Mouse (Mus musculus): Measurements from ENCODE around the gene Zdhhc7. TPM values are rescaled to one million over a fixed set of nuclear protein-coding genes. Genes with fewer than 3 reads are reported as not detected.

Gene Zdhhc7
- 34.7 and 39.3 TPM in 2 replicates for polyA plus RNA-seq (2012; rRNA removed)

GRCm38 (mm10) chr8:120101068-120101972 lies at the start of gene Zdhhc7:
TSS of gene Zdhhc7 (minus strand) at chr8:120101482.
- H3K27me3 ChIP-seq (ENCODE audit: control insufficient read depth, insufficient read depth, low read length), result no peaks in the 10 kb centered on the region
- H3K4me3 ChIP-seq (replicated peaks; ENCODE audit: insufficient read depth, low read depth, low read length), result peak within 1 kb of the TSS; percentile 94
- TF ChIP-seq POLR2A (IDR thresholded peaks at IDR 0.05; ENCODE audit: borderline replicate concordance, insufficient read depth, low read length) (peak; percentile 69; the same call in 1 of the 2 replicates), CTCF (IDR thresholded peaks at IDR 0.05; ENCODE audit: borderline replicate concordance, insufficient read depth, low read depth, low read length) (no peak)
- H3K4me1 ChIP-seq (ENCODE audit: control insufficient read depth, insufficient read depth, low read length), result peaks cover 3% of the 10 kb centered on the region; the same call in 1 of the 2 replicates
- under 1% methylated on average over 88 of the region's 88 CpGs for WGBS
- H3K27ac ChIP-seq (ENCODE audit: insufficient read depth, low read length), result peak within 1 kb of the TSS; percentile 89
- DNase-seq, result peak; percentile 83 to 87

GRCm38 (mm10) chr8:120150028-120150427 lies 48.7 kb upstream of the Zdhhc7 start:
- Histone ChIP-seq H3K4me3 (replicated peaks; ENCODE audit: insufficient read depth, low read depth, low read length) (no peak overlapping the region), H3K27ac (ENCODE audit: insufficient read depth, low read length) (no peak overlapping the region), H3K4me1 (ENCODE audit: control insufficient read depth, insufficient read depth, low read length) (peaks cover 38% of the 10 kb centered on the region), H3K27me3 (ENCODE audit: control insufficient read depth, insufficient read depth, low read length) (no peaks in the 10 kb centered on the region)
- no peak for TF ChIP-seq CTCF (IDR thresholded peaks at IDR 0.05; ENCODE audit: borderline replicate concordance, insufficient read depth, low read depth, low read length)
- TF ChIP-seq POLR2A (IDR thresholded peaks at IDR 0.05; ENCODE audit: borderline replicate concordance, insufficient read depth, low read length), result no peak
- 70% methylated on average over 12 of the region's 12 CpGs for WGBS
- no peak for DNase-seq

GRCm38 (mm10) chr8:120146051-120146450 lies 44.8 kb upstream of the Zdhhc7 start:
- no peak for DNase-seq
- TF ChIP-seq CTCF (IDR thresholded peaks at IDR 0.05; ENCODE audit: borderline replicate concordance, insufficient read depth, low read depth, low read length), result no peak
- no peak for TF ChIP-seq POLR2A (IDR thresholded peaks at IDR 0.05; ENCODE audit: borderline replicate concordance, insufficient read depth, low read length)
- 85% methylated on average over 1 of the region's 1 CpGs for WGBS

GRCm38 (mm10) chr8:120144652-120145301 lies 43.5 kb upstream of the Zdhhc7 start:
- H3K4me3 ChIP-seq (replicated peaks; ENCODE audit: insufficient read depth, low read depth, low read length), result no peak overlapping the region
- 17% methylated on average over 12 of the region's 12 CpGs for WGBS
- DNase-seq, result peak; percentile 67 to 74

More at GRCm38 (mm10) chr8:120146051-120146450, 44.8 kb upstream of the Zdhhc7 start:
- peaks cover 50% of the 10 kb centered on the region for H3K4me1 ChIP-seq (ENCODE audit: control insufficient read depth, insufficient read depth, low read length)
- H3K27ac ChIP-seq (ENCODE audit: insufficient read depth, low read length), result no peak overlapping the region
- no peaks in the 10 kb centered on the region for H3K27me3 ChIP-seq (ENCODE audit: control insufficient read depth, insufficient read depth, low read length)
- no peak overlapping the region for H3K4me3 ChIP-seq (replicated peaks; ENCODE audit: insufficient read depth, low read depth, low read length)

GRCm38 (mm10) chr8:120143911-120144651 lies 42.8 kb upstream of the Zdhhc7 start:
- DNase-seq, result no peak
- TF ChIP-seq CTCF (IDR thresholded peaks at IDR 0.05; ENCODE audit: borderline replicate concordance, insufficient read depth, low read depth, low read length), result no peak
- no peak for TF ChIP-seq POLR2A (IDR thresholded peaks at IDR 0.05; ENCODE audit: borderline replicate concordance, insufficient read depth, low read length)
- no peak overlapping the region for H3K4me3 ChIP-seq (replicated peaks; ENCODE audit: insufficient read depth, low read depth, low read length)
- H3K27me3 ChIP-seq (ENCODE audit: control insufficient read depth, insufficient read depth, low read length), result no peaks in the 10 kb centered on the region
- peaks cover 56% of the 10 kb centered on the region for H3K4me1 ChIP-seq (ENCODE audit: control insufficient read depth, insufficient read depth, low read length)
- 13% methylated on average over 15 of the region's 15 CpGs for WGBS
- peak overlapping the region; percentile 90 for H3K27ac ChIP-seq (ENCODE audit: insufficient read depth, low read length)

More at GRCm38 (mm10) chr8:120144652-120145301, 43.5 kb upstream of the Zdhhc7 start:
- Histone ChIP-seq H3K27me3 (ENCODE audit: control insufficient read depth, insufficient read depth, low read length) (no peaks in the 10 kb centered on the region), H3K27ac (ENCODE audit: insufficient read depth, low read length) (peak overlapping the region; percentile 90), H3K4me1 (ENCODE audit: control insufficient read depth, insufficient read depth, low read length) (peaks cover 50% of the 10 kb centered on the region)
- no peak for TF ChIP-seq POLR2A (IDR thresholded peaks at IDR 0.05; ENCODE audit: borderline replicate concordance, insufficient read depth, low read length)
- TF ChIP-seq CTCF (IDR thresholded peaks at IDR 0.05; ENCODE audit: borderline replicate concordance, insufficient read depth, low read depth, low read length), result no peak

- H3K27ac ChIP-seq (ENCODE audit: insufficient read depth, low read length), result no peak overlapping the region
- WGBS, result 57% methylated on average over 3 of the region's 3 CpGs
- peaks cover 72% of the 10 kb centered on the region for H3K4me1 ChIP-seq (ENCODE audit: control insufficient read depth, insufficient read depth, low read length)
- TF ChIP-seq CTCF (IDR thresholded peaks at IDR 0.05; ENCODE audit: borderline replicate concordance, insufficient read depth, low read depth, low read length) (no peak), POLR2A (IDR thresholded peaks at IDR 0.05; ENCODE audit: borderline replicate concordance, insufficient read depth, low read length) (no peak)
- no peaks in the 10 kb centered on the region for H3K27me3 ChIP-seq (ENCODE audit: control insufficient read depth, insufficient read depth, low read length)
- no peak overlapping the region for H3K4me3 ChIP-seq (replicated peaks; ENCODE audit: insufficient read depth, low read depth, low read length)
- no peak for DNase-seq
Measured at GRCm38 (mm10) chr8:120140769-120141168, 39.5 kb upstream of the Zdhhc7 start.

GRCm38 (mm10) chr8:120138958-120139357 lies 37.7 kb upstream of the Zdhhc7 start:
- no peak overlapping the region for H3K27ac ChIP-seq (ENCODE audit: insufficient read depth, low read length)
- no peak for TF ChIP-seq POLR2A (IDR thresholded peaks at IDR 0.05; ENCODE audit: borderline replicate concordance, insufficient read depth, low read length)
- no peak for TF ChIP-seq CTCF (IDR thresholded peaks at IDR 0.05; ENCODE audit: borderline replicate concordance, insufficient read depth, low read depth, low read length)
- H3K4me1 ChIP-seq (ENCODE audit: control insufficient read depth, insufficient read depth, low read length), result peaks cover 69% of the 10 kb centered on the region
- H3K4me3 ChIP-seq (replicated peaks; ENCODE audit: insufficient read depth, low read depth, low read length), result no peak overlapping the region
- no peaks in the 10 kb centered on the region for H3K27me3 ChIP-seq (ENCODE audit: control insufficient read depth, insufficient read depth, low read length)
- WGBS, result 98% methylated on average over 2 of the region's 2 CpGs
- DNase-seq, result no peak
